Mouse (Mus musculus) bone marrow macrophage, adult 2 months (primary cell): ENCODE measurements around the gene Calcrl. TPM values are rescaled to one million over a fixed set of nuclear protein-coding genes. Genes with fewer than 3 reads are reported as not detected.

Source experiments
- H3K27ac ChIP-seq: 2 replicates; pipeline ENCODE4 v1.5.1; 2012; ENCODE audit warnings: low read depth, low read length; ENCODE audit not compliant: insufficient read depth
- H3K4me1 ChIP-seq: 2 replicates; pipeline ENCODE4 v1.6.1; 2012; ENCODE audit warnings: low read length; ENCODE audit not compliant: control insufficient read depth, insufficient read depth
- H3K4me3 ChIP-seq: 2 replicates; pipeline ENCODE4 v1.5.1; 2012; ENCODE audit warnings: mild to moderate bottlenecking, low read length, moderate library complexity; ENCODE audit not compliant: insufficient read depth
- CTCF ChIP-seq: IDR thresholded peaks from 2 replicates; pipeline ENCODE4 v1.5.1; 2012; ENCODE audit warnings: low read depth, mild to moderate bottlenecking, low read length, moderate library complexity
- POLR2A ChIP-seq: IDR thresholded peaks from 2 replicates; pipeline ENCODE4 v1.6.1; 2012; ENCODE audit warnings: mild to moderate bottlenecking, low read depth, low read length, borderline replicate concordance
- polyA plus RNA-seq: library from polyadenylated mRNA; stranded (reverse); fragments of >200 nt; gene quantifications from 2 replicates; pipeline ENCODE4 v1.2.4, GENCODE M21; 2012; ENCODE audit not compliant: missing spikeins, insufficient read depth, insufficient read length

Gene Calcrl
- polyA plus RNA-seq, 1 experiment, result 29.1 TPM

DNA sequence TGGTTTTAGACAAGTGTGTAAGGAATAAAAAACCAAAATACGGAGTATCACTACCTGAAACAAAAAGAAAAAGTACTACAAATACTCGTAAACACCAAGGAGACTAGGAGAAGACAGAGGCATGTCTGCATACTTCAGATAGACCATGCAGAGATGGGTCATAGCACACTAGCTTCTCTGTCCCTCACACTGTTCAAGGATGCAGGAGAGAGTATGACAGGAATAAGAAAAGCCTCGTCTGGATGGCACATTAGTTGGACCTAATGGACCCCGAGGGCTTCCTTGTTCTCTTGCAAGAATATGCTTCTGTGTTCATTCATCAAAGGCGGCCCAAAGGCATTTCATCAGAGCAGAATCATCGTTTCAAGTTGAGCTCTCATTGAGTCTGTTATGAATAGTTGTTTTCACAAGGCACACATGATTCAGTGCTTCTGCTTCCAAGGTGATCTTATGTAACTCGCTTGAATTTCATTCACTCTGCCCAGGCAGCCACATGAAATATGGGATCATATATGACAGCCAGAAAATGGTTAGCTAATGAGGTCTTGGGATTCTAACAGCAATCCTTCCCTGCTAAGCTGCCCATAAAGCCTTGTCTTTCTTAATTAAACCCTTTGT is 136.2 kb downstream of the Calcrl start:
- TF ChIP-seq POLR2A (no peak), CTCF (no peak)
- H3K27ac ChIP-seq, result no peak overlapping the region
- H3K4me3 ChIP-seq, result no peak overlapping the region
- H3K4me1 ChIP-seq, result no peaks in the 10 kb centered on the region

Other genes with a start within 250 kb of the Calcrl start
- gene Tfpi, start 51.4 kb upstream of the Calcrl start, polyA plus RNA-seq, result 21.5 and 25.5 TPM in 2 replicates
- 99.2 and 110 TPM in 2 replicates for gene Ctnnd1, start 225.4 kb upstream of the Calcrl start, polyA plus RNA-seq
- not detected in 2 replicates for gene Btbd18, start 233.7 kb upstream of the Calcrl start, polyA plus RNA-seq
- 24.2 and 24.5 TPM in 2 replicates for gene Selenoh, start 245.4 kb upstream of the Calcrl start, polyA plus RNA-seq